Mouse (Mus musculus) cortical plate, adult 2 months (tissue): Measurements from ENCODE around the gene Elp5.

Experiments used
- CTCF ChIP-seq: fragments of 200-500 bp; IDR thresholded peaks from 2 replicates; pipeline ENCODE4 v1.5.1; 2011; ENCODE audit warnings: mild to moderate bottlenecking, control low read depth, low read length; ENCODE audit not compliant: insufficient read depth; ENCODE audit errors: extremely low read depth
- POLR2A ChIP-seq: fragments of 200-500 bp; IDR thresholded peaks from 2 replicates; pipeline ENCODE4 v1.6.1; 2011; ENCODE audit warnings: mild to moderate bottlenecking, low read length, control low read depth; ENCODE audit not compliant: insufficient read depth; ENCODE audit errors: extremely low read depth

DNA sequence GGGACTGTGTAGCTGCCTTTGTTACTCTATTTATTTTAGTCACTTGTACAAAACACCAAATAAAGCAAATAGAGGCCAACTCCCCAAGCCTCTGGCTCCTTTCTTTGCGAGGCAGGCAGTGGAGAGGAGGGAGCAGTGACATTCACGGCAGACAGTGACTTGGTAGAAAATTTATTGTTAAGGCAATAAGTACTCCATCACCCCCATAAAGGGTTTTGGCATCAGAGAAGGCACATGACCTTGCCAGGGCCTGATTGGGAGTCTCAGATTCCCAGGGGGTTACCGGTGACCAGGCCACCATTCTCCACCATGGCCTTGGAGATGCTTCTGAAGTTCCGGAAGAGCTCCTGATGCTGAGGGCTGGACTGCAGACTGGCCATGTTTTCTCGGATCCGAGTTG, 27.7 kb upstream of the Elp5 start:
- TF ChIP-seq POLR2A (no peak), CTCF (no peak)
